Mouse (Mus musculus): ENCODE data around the gene Fam192a. TPM values are rescaled to one million over a fixed set of nuclear protein-coding genes. Genes with fewer than 3 reads are reported as not detected.

The Fam192a gene
- 27.8 and 33.4 TPM in 2 replicates for total RNA-seq (2015)
- 93.2 and 103 TPM in 2 replicates for total RNA-seq (2017)

- peak; percentile 90 for ATAC-seq (ENCODE audit: poor library complexity, severe bottlenecking)
These were observed at the start of gene Fam192a, which contains the start of gene Rspry1 for GRCm38 (mm10) chr8:94601607-94602385. TSS of gene Fam192a (minus strand) at chr8:94601997. TSS of gene Rspry1 (plus strand) at chr8:94601937.

GRCm38 (mm10) chr8:94649496-94649895, 47.7 kb upstream of the Fam192a start:
- no peak for ATAC-seq (ENCODE audit: poor library complexity, severe bottlenecking)

GRCm38 (mm10) chr8:94646165-94646564, 44.4 kb upstream of the Fam192a start:
- ATAC-seq (ENCODE audit: poor library complexity, severe bottlenecking), result no peak

GRCm38 (mm10) chr8:94645202-94645601, 43.4 kb upstream of the Fam192a start:
- no peak for ATAC-seq (ENCODE audit: poor library complexity, severe bottlenecking)

DNA sequence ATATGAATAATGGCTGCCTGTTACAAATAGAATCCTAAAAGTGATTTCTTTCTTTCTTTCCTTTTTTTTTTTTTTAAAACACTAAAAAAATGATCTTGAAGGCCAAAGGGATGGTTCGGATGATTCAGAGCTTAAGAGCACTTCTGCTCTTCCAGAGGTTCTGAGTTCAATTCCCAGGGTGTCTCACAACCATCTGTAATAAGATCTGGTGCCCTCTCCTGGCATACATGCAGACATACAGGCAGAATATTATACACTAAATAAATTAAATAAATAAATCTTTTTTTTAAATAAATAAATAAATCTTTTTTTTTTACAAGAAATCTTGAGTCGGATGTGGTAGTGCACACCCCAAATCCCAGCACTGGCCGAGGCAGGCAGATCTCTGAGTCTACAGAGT, 40.1 kb upstream of the Fam192a start:
- no peak for ATAC-seq (ENCODE audit: poor library complexity, severe bottlenecking)

GRCm38 (mm10) chr8:94641183-94641582, 39.4 kb upstream of the Fam192a start:
- no peak for ATAC-seq (ENCODE audit: poor library complexity, severe bottlenecking)

DNA sequence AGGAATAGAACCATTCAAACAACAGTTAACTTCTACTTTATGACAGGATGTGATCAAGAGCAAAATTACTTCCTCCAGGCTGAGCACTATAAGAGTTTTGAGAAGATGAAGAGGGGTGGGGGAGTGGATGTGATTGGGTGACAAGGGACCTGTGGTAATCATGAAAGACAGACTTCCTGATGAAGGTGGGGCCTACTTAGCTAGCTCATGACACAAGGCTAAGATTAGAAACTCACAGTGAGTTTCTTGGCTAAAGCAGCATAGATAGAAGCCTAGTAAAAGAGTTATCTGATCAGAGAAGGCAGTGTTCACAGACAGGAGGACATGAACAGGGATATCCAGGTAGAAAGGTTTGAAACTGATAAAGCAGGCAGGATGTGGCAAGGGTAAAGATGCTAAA, 32.4 kb upstream of the Fam192a start:
- ATAC-seq (ENCODE audit: poor library complexity, severe bottlenecking), result peak; percentile 99

- no peak for ATAC-seq (ENCODE audit: poor library complexity, severe bottlenecking)
These were observed 31.9 kb upstream of the Fam192a start for GRCm38 (mm10) chr8:94633564-94634194.

- ATAC-seq (ENCODE audit: poor library complexity, severe bottlenecking), result no peak
These were observed 23.1 kb upstream of the Fam192a start for GRCm38 (mm10) chr8:94624885-94625284.

DNA sequence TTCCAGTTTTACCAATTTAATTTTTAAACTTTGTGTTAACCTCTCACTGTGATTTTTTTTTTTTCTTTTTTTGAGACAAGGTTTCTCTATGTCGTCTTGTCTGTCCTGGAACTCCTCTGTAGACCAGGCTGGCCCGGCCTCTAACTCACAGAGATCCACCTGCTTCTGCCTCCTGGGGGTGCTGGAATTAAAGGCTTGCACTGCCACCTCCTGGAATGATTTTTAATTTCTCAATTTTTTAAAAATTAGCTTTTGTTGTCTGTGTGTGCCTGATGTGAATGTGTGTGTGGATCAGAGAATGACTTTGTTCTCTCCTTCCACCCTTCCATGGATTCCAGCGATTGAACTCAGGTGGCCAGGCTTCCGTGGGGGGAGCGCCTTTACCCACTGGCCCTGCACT, 5.3 kb upstream of the Fam192a start:
- ATAC-seq (ENCODE audit: poor library complexity, severe bottlenecking), result no peak

GRCm38 (mm10) chr8:94604030-94604429, 2.2 kb upstream of the Fam192a start:
- no peak for ATAC-seq (ENCODE audit: poor library complexity, severe bottlenecking)

GRCm38 (mm10) chr8:94602471-94603131, 804 bp upstream of the Fam192a start:
- 0 out of 2 replicates have a peak, but pooled peaks have one; percentile 6 for ATAC-seq (ENCODE audit: poor library complexity, severe bottlenecking)

DNA sequence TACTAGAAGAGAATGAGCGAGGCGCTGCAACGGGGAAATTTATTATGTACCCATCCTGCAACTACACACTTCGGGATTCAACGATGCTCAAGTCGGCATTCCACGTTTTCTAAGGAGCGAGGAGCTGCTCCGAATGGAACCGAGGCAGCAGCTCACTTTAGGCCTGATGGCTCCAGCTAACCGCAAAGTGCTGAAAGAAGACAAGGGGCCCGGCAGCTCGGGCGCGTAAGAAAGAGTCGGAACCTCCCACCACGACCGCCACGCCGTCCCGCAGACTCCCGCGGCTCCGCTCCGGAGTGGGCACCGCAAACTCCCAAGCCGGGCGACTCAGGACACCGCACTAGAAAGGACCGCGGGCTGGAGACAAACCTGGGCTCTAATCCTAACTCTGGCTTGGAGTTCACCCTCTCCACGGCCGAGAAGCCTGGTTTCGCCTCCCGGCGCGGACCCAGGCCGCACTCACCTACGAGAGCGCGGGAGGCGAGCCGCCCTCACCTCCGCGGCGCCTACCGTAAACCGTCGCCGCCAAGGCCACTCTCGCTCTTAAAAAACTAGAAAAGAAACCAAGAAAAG, 677 bp downstream of the Fam192a start:
- ATAC-seq (ENCODE audit: poor library complexity, severe bottlenecking), result peak; percentile 1; the same call in 1 of the 2 replicates

GRCm38 (mm10) chr8:94600478-94600877, 1.3 kb downstream of the Fam192a start:
- no peak for ATAC-seq (ENCODE audit: poor library complexity, severe bottlenecking)

DNA sequence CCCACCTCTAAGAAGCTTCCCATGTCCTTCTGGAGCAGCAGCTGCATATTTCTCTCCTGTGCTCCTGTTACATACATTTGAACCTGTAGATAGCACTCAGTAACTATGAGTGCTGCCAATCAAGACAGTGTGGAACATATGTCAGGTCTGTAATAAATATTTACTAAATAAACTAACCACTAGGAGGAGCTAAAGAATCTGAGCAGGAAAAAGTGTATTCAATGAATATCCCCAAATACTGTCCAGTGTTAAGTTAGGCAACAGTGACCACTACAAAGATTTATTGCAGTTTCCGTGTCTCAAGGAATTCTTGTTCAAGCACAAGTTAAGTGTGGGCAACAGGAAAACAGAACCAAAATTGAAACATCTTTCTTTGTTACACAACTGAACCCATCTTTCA, 7.6 kb downstream of the Fam192a start:
- ATAC-seq (ENCODE audit: poor library complexity, severe bottlenecking), result peak; percentile 57

DNA sequence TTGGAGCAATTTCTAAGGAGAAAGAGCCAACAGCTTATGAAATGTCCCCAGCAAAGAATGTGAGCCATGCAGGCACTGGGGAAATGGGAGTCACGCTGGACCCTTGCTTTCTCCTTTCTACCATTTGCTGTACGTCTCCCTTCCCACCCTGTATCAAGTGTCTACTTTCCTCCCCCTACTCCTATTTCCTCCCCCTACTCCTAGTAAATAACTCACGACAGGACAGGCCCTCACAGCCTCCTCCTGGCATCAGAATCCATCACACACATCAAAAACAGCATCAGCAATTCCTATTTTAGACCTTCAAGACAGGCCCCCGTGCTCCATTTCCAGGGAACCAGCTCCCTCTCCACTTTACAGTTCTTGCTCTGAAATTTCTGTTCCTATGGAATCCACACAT, 10.1 kb downstream of the Fam192a start:
- no peak for ATAC-seq (ENCODE audit: poor library complexity, severe bottlenecking)

- ATAC-seq (ENCODE audit: poor library complexity, severe bottlenecking), result peak; percentile 97
These were observed 17.5 kb downstream of the Fam192a start for GRCm38 (mm10) chr8:94584238-94584817.

DNA sequence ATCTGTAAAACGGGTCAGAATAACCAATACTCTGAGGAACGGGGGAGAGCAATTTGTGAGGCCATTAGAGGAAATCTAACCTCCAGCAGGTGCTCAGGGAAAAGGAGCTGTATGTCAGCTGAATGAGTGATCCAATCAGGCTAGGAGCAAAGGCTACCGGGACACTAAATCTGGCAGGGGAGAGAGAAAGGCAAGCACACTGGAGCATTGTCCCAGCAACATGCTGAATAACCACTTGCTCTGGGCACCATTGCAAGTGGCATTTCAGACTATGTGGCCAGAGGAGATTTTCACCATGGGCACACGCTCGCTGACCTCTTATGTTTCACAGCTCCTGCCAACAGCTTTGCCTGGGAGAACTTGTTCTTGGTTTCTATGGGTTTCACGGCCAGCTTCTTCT, 19.2 kb downstream of the Fam192a start:
- ATAC-seq (ENCODE audit: poor library complexity, severe bottlenecking), result no peak

DNA sequence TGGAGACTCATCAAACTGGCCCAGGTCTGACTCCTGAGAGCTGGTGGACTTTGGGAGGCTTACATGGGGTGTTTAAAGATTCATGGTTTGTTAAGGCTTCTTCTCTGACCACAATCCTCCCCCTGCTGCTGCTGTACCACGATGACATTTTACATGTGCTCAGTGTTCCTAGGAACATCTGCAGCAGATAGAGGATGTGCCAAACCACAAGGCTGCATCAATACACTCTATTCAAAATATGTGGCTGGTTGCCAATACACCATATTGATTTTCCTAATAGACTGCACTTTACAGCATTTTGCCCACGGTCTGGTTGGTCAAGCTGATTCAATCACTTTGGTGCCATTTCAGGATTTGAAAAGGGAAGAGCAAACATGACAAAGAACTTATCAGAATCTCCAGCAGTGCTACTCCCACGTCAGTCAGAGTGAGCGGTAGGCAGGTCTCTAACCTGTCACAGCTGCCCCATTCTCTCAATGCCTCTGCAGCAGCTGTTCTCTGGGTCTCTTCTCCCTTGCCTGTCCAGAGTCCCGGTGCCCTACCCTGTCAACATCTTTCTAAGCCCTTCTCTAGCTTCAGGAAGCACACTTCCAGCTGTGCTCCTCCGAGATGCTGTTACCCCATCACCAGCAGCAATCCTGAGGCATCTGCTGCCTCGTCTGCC, 19.8 kb downstream of the Fam192a start:
- no peak for ATAC-seq (ENCODE audit: poor library complexity, severe bottlenecking)

DNA sequence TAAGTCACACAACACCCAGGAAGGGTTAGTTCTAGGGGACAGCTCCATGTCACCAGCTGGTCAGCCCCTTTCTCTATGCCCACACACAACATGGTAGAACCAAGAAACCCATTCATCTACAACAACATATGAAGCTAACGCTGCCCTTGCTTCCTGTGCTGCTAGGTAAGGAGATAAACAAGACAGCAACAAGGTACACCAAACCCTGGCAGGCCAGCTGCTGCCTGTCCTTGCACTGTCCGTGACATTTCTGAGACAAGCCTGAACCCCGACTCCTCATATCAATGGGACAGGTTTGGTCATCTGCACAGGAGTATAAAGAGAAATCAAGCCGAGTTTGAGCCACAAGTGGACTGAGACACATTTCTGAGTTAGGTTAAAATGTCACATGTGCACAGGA, 26.6 kb downstream of the Fam192a start:
- no peak for ATAC-seq (ENCODE audit: poor library complexity, severe bottlenecking)
